Mouse (Mus musculus) cerebellum, adult 2 months (tissue): Measurements from ENCODE around the gene Slc6a17.

Experiments
- CTCF ChIP-seq: fragments of 200-500 bp; IDR thresholded peaks from 2 replicates; pipeline ENCODE4 v1.5.1; 2011; ENCODE audit warnings: low read depth, mild to moderate bottlenecking, control low read depth, low read length, moderate library complexity, borderline replicate concordance; ENCODE audit not compliant: insufficient read depth
- POLR2A ChIP-seq: fragments of 200-500 bp; IDR thresholded peaks from 2 replicates; pipeline ENCODE4 v1.6.1; 2011; ENCODE audit warnings: low read length, control low read depth, borderline replicate concordance; ENCODE audit not compliant: insufficient read depth

- TF ChIP-seq CTCF (no peak), POLR2A (no peak)
Observed at GRCm38 (mm10) chr3:107543158-107544080, 25.6 kb upstream of the Slc6a17 start.
